Mouse (Mus musculus) kidney, adult 2 months (tissue): ENCODE results near the gene Gm3591.
"Not testable (repeated sequence)": the region's sequence is repeated elsewhere in the genome, so short reads cannot be mapped to it uniquely, and the experiment has no call there.

Experiments
- CTCF ChIP-seq: fragments of 200-500 bp; conservative IDR thresholded peaks from 2 replicates; pipeline ENCODE4 v1.5.1; 2011; ENCODE audit warnings: low read depth, mild to moderate bottlenecking, control low read depth, low read length, moderate library complexity, mixed read lengths; ENCODE audit not compliant: insufficient read depth, insufficient read length
- POLR2A ChIP-seq: fragments of 200-500 bp; IDR thresholded peaks from one replicate; pipeline ENCODE4 v1.6.1; 2011; ENCODE audit warnings: low read depth, low read length, control low read depth

DNA sequence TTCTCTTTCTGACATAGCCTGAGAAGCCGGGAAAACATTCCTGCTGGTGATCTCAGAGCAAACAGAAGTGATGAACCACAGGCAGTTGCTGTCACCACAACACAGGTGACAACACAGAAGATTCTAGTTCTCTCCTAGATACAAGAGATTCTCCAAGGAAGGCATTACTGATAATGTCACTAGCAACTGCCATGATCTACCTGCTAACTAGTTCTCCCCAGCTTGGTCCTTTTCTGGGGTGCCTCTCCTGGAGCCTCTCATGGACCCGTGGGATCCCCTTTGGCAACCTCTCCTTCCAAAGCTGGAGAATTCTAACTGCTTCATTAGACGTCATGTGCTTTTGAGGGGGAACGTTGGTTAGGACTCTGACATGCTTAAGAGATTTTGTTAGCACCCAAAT lies 32.2 kb upstream of the Gm3591 start, which contains the start of gene Gm3594:
- TF ChIP-seq CTCF, POLR2A: not testable (repeated sequence)
